Mouse (Mus musculus): Measurements from ENCODE around the gene Arhgap19. TPM values are rescaled to one million over a fixed set of nuclear protein-coding genes. Genes with fewer than 3 reads are reported as not detected.

Gene Arhgap19
- polyA plus RNA-seq, 1 experiment from 2014 or later = 43.6 TPM

DNA sequence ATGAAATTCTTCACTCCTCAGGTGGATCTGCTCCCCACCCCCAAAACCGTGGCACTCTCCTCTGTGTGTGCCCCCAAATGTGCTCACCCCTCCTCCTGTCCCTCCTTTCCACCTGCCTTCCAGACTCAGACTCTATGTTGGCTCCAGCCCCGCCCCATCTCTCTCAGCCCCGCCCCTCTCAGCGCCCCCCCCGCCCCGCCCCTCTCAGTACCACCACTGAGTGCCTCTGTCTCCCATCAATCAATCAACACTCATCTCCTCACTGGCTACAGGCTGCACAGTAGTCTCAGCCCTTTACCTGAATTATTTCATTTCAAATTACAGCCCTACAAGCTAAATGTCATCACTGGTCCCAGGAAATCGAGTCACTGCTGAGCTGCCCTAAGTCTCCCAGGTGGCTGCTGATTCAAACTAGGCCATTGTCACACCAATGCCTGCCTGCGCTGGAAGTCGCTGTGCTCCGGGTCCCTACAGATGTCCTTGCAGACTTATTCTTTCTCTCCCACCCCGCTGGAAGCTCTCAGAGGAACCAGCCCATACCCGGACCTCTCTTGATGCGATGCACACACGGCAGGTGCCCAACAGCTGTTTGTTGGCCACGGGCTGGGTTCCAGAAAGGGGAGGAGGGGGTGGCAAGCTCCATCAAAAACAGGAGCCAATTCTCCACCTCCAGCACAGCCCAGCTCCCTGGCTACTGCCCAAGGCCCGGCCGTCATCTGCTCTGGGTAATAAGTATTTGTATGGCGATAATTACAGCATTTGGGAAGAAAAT is 64.0 kb downstream of the Arhgap19 start:
- DNase-seq (ENCODE audit: low spot score) = peak; percentile 61
- Histone ChIP-seq H3K27me3 (ENCODE audit: control insufficient read depth, insufficient read depth, low read length) (peaks cover 61% of the 10 kb centered on the region), H3K4me3 (ENCODE audit: low read depth, low read length) (no peak overlapping the region), H3K4me1 (ENCODE audit: control insufficient read depth, insufficient read depth, low read length) (peaks cover 14% of the 10 kb centered on the region), H3K27ac (replicated peaks; ENCODE audit: low read depth, low read length) (no peak overlapping the region), H3K9ac (ENCODE audit: low read length) (no peak overlapping the region), H3K9me3 (ENCODE audit: control insufficient read depth, low read length) (no peaks in the 10 kb centered on the region), H3K36me3 (ENCODE audit: control insufficient read depth, insufficient read depth, low read length) (no peaks in the 10 kb centered on the region), H3K4me2 (ENCODE audit: low read depth, severe bottlenecking) (peak overlapping the region; percentile 7; the same call in 1 of the 2 replicates)
- under 1% methylated on average over 18 of the region's 18 CpGs for WGBS
- no peak for ATAC-seq (ENCODE audit: insufficient number of reproducible peaks, low FRiP score, low TSS enrichment, low read depth)

- Histone ChIP-seq H3K9me3 (ENCODE audit: control insufficient read depth, low read length) (peaks cover 2% of the 10 kb centered on the region; the same call in 1 of the 2 replicates), H3K36me3 (ENCODE audit: control insufficient read depth, insufficient read depth, low read length) (no peaks in the 10 kb centered on the region), H3K4me1 (ENCODE audit: control insufficient read depth, insufficient read depth, low read length) (peaks cover 11% of the 10 kb centered on the region), H3K9ac (ENCODE audit: low read length) (no peak overlapping the region), H3K27me3 (ENCODE audit: control insufficient read depth, insufficient read depth, low read length) (peaks cover 31% of the 10 kb centered on the region), H3K4me2 (ENCODE audit: low read depth, severe bottlenecking) (no peak overlapping the region), H3K4me3 (ENCODE audit: low read depth, low read length) (no peak overlapping the region), H3K27ac (replicated peaks; ENCODE audit: low read depth, low read length) (no peak overlapping the region)
- ATAC-seq (ENCODE audit: insufficient number of reproducible peaks, low FRiP score, low TSS enrichment, low read depth) (peak; percentile 58), DNase-seq (ENCODE audit: low spot score) (peak; percentile 61)
- 7% methylated on average over 10 of the region's 10 CpGs for WGBS
Observed at GRCm38 (mm10) chr19:41734685-41735084, 67.2 kb downstream of the Arhgap19 start.

GRCm38 (mm10) chr19:41725491-41725890 is 76.4 kb downstream of the Arhgap19 start:
- ATAC-seq (ENCODE audit: insufficient number of reproducible peaks, low FRiP score, low TSS enrichment, low read depth) = no peak
- WGBS = 66% methylated on average over 2 of the region's 2 CpGs
- no peak for DNase-seq (ENCODE audit: low spot score)
- no peak overlapping the region for H3K4me3 ChIP-seq (ENCODE audit: low read depth, low read length)
- no peak overlapping the region for H3K27ac ChIP-seq (replicated peaks; ENCODE audit: low read depth, low read length)
- no peaks in the 10 kb centered on the region for H3K36me3 ChIP-seq (ENCODE audit: control insufficient read depth, insufficient read depth, low read length)
- no peaks in the 10 kb centered on the region for H3K9me3 ChIP-seq (ENCODE audit: control insufficient read depth, low read length)
- no peak overlapping the region for H3K4me2 ChIP-seq (ENCODE audit: low read depth, severe bottlenecking)
- no peaks in the 10 kb centered on the region for H3K4me1 ChIP-seq (ENCODE audit: control insufficient read depth, insufficient read depth, low read length)
- H3K9ac ChIP-seq (ENCODE audit: low read length) = no peak overlapping the region
- no peaks in the 10 kb centered on the region for H3K27me3 ChIP-seq (ENCODE audit: control insufficient read depth, insufficient read depth, low read length)

GRCm38 (mm10) chr19:41724831-41725470 is 76.9 kb downstream of the Arhgap19 start:
- H3K4me3 ChIP-seq (ENCODE audit: low read depth, low read length) = no peak overlapping the region
- H3K27ac ChIP-seq (replicated peaks; ENCODE audit: low read depth, low read length) = no peak overlapping the region
- H3K4me1 ChIP-seq (ENCODE audit: control insufficient read depth, insufficient read depth, low read length) = no peaks in the 10 kb centered on the region
- no peaks in the 10 kb centered on the region for H3K36me3 ChIP-seq (ENCODE audit: control insufficient read depth, insufficient read depth, low read length)
- no peak overlapping the region for H3K4me2 ChIP-seq (ENCODE audit: low read depth, severe bottlenecking)
- H3K27me3 ChIP-seq (ENCODE audit: control insufficient read depth, insufficient read depth, low read length) = no peaks in the 10 kb centered on the region
- WGBS = 36% methylated on average over 9 of the region's 9 CpGs
- peak; percentile 70; the same call in 1 of the 2 replicates for ATAC-seq (ENCODE audit: insufficient number of reproducible peaks, low FRiP score, low TSS enrichment, low read depth)
- no peak overlapping the region for H3K9ac ChIP-seq (ENCODE audit: low read length)
- no peaks in the 10 kb centered on the region for H3K9me3 ChIP-seq (ENCODE audit: control insufficient read depth, low read length)
- peak; percentile 68 for DNase-seq (ENCODE audit: low spot score)

DNA sequence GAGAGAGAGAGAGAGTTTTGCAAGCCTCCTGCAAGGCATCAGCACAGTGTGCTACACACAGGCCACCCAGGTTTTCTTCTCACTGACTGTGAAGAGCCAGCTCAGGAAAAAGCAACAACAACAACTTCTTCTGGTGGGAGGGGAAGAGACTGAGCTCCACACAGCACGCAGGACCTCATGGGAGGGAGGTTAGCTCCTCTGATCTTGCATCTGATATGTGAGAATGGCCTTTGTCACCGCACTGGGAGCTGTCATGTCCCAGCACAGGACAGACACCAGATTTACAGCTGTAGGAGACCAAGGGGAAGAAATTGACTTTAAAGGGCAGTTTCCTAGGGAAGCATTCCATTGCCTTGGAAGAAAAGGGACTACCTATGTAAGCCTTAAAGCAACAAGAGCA is 78.5 kb downstream of the Arhgap19 start:
- Histone ChIP-seq H3K4me3 (ENCODE audit: low read depth, low read length) (no peak overlapping the region), H3K4me1 (ENCODE audit: control insufficient read depth, insufficient read depth, low read length) (peaks cover 2% of the 10 kb centered on the region; the same call in 1 of the 2 replicates), H3K4me2 (ENCODE audit: low read depth, severe bottlenecking) (no peak overlapping the region), H3K27ac (replicated peaks; ENCODE audit: low read depth, low read length) (no peak overlapping the region), H3K9me3 (ENCODE audit: control insufficient read depth, low read length) (no peaks in the 10 kb centered on the region), H3K9ac (ENCODE audit: low read length) (no peak overlapping the region), H3K27me3 (ENCODE audit: control insufficient read depth, insufficient read depth, low read length) (no peaks in the 10 kb centered on the region), H3K36me3 (ENCODE audit: control insufficient read depth, insufficient read depth, low read length) (no peaks in the 10 kb centered on the region)
- DNase-seq (ENCODE audit: low spot score) = no peak
- 5% methylated on average over 2 of the region's 2 CpGs for WGBS
- ATAC-seq (ENCODE audit: insufficient number of reproducible peaks, low FRiP score, low TSS enrichment, low read depth) = no peak

- ATAC-seq (ENCODE audit: insufficient number of reproducible peaks, low FRiP score, low TSS enrichment, low read depth) (no peak), DNase-seq (ENCODE audit: low spot score) (no peak)
- Histone ChIP-seq H3K9ac (ENCODE audit: low read length) (no peak overlapping the region), H3K4me2 (ENCODE audit: low read depth, severe bottlenecking) (no peak overlapping the region), H3K4me1 (ENCODE audit: control insufficient read depth, insufficient read depth, low read length) (peaks cover 25% of the 10 kb centered on the region), H3K9me3 (ENCODE audit: control insufficient read depth, low read length) (no peaks in the 10 kb centered on the region), H3K4me3 (ENCODE audit: low read depth, low read length) (no peak overlapping the region), H3K27ac (replicated peaks; ENCODE audit: low read depth, low read length) (no peak overlapping the region), H3K27me3 (ENCODE audit: control insufficient read depth, insufficient read depth, low read length) (no peaks in the 10 kb centered on the region; the same call in 1 of the 2 replicates), H3K36me3 (ENCODE audit: control insufficient read depth, insufficient read depth, low read length) (no peaks in the 10 kb centered on the region)
- 75% methylated on average over 8 of the region's 8 CpGs for WGBS
Observed at GRCm38 (mm10) chr19:41719436-41719835, 82.4 kb downstream of the Arhgap19 start.

Other genes starting within 250 kb of the Arhgap19 start
- gene Gm340, start 219.7 kb downstream of the Arhgap19 start, polyA plus RNA-seq (2014; fragmentation: Nextera tagmentation; extraction: Ambion mirVana) = 3.8 and 4.2 TPM in 2 replicates
- 1.0 and 1.1 TPM in 2 replicates for gene Slit1, start 58.4 kb downstream of the Arhgap19 start, polyA plus RNA-seq (2014; fragmentation: Nextera tagmentation; extraction: Ambion mirVana)
- 3.9 and 5.2 TPM in 2 replicates for gene Frat1, start 27.9 kb upstream of the Arhgap19 start, polyA plus RNA-seq (2014; fragmentation: Nextera tagmentation; extraction: Ambion mirVana)
- 2.4 and 2.7 TPM in 2 replicates for gene Frat2, start 46.1 kb upstream of the Arhgap19 start, polyA plus RNA-seq (2014; fragmentation: Nextera tagmentation; extraction: Ambion mirVana)
- 16.1 and 18.4 TPM in 2 replicates for gene Rrp12, start 94.1 kb upstream of the Arhgap19 start, polyA plus RNA-seq (2014; fragmentation: Nextera tagmentation; extraction: Ambion mirVana)
- 820 and 869 TPM in 2 replicates for gene Pgam1, start 109.9 kb upstream of the Arhgap19 start, polyA plus RNA-seq (2014; fragmentation: Nextera tagmentation; extraction: Ambion mirVana)
- 86.2 and 91.6 TPM in 2 replicates for gene Exosc1, start 131.4 kb upstream of the Arhgap19 start, polyA plus RNA-seq (2014; fragmentation: Nextera tagmentation; extraction: Ambion mirVana)
- 69.3 and 72.1 TPM in 2 replicates for gene Zdhhc16, start 131.4 kb upstream of the Arhgap19 start, polyA plus RNA-seq (2014; fragmentation: Nextera tagmentation; extraction: Ambion mirVana)
- gene Mms19, start 179.1 kb upstream of the Arhgap19 start, polyA plus RNA-seq (2014; fragmentation: Nextera tagmentation; extraction: Ambion mirVana) = 40.1 and 50.5 TPM in 2 replicates
- 10.1 and 10.6 TPM in 2 replicates for gene Ubtd1, start 179.7 kb upstream of the Arhgap19 start, polyA plus RNA-seq (2014; fragmentation: Nextera tagmentation; extraction: Ambion mirVana)
- gene Ankrd2, start 234.0 kb upstream of the Arhgap19 start, polyA plus RNA-seq (2014; fragmentation: Nextera tagmentation; extraction: Ambion mirVana) = 0.31 and 0.92 TPM in 2 replicates
- 1.1 and 1.4 TPM in 2 replicates for gene Hoga1, start 243.6 kb upstream of the Arhgap19 start, polyA plus RNA-seq (2014; fragmentation: Nextera tagmentation; extraction: Ambion mirVana)